Mouse (Mus musculus) forebrain, embryonic 13.5 days (tissue): ENCODE measurements at regions not wholly inside any gene's neighbourhood (a gene's known extent, or its start where the extent isn't known, plus 50 kb on each side); places are given as distances from the start of the nearest gene placed in this dataset.

ENCODE experiments used
- ATAC-seq: fragments of 200-750 bp; cut with Nextera tagmentation; 2 replicates; pipeline ENCODE4 v1.8.0; 2017
- H3K27ac ChIP-seq: fragments of 300-500 bp; sonication (generic); 2 replicates; pipeline ENCODE4 v1.5.1; 2015; ENCODE audit warnings: inconsistent platforms, mild to moderate bottlenecking, moderate library complexity
- H3K27me3 ChIP-seq: fragments of 300-500 bp; sonication (generic); 2 replicates; pipeline ENCODE4 v1.6.1; 2015; ENCODE audit warnings: mild to moderate bottlenecking, inconsistent platforms
- H3K36me3 ChIP-seq: fragments of 300-500 bp; sonication (generic); 2 replicates; pipeline ENCODE4 v1.6.1; 2015; ENCODE audit warnings: mild to moderate bottlenecking, inconsistent platforms; ENCODE audit not compliant: poor library complexity, severe bottlenecking
- H3K4me1 ChIP-seq: fragments of 300-500 bp; sonication (generic); 2 replicates; pipeline ENCODE4 v1.6.1; 2015; ENCODE audit warnings: inconsistent platforms
- H3K4me2 ChIP-seq: fragments of 300-500 bp; sonication (generic); 2 replicates; pipeline ENCODE4 v1.6.1; 2015; ENCODE audit warnings: inconsistent platforms, mild to moderate bottlenecking, moderate library complexity
- H3K4me3 ChIP-seq: fragments of 300-500 bp; sonication (generic); 2 replicates; pipeline ENCODE4 v1.5.1; 2015; ENCODE audit warnings: mild to moderate bottlenecking, inconsistent platforms
- H3K9ac ChIP-seq: fragments of 300-500 bp; sonication (generic); 2 replicates; pipeline ENCODE4 v1.6.1; 2015; ENCODE audit warnings: mild to moderate bottlenecking, inconsistent platforms
- H3K9me3 ChIP-seq: fragments of 300-500 bp; sonication (generic); replicated peaks from 2 replicates; pipeline ENCODE4 v1.6.1; 2016; ENCODE audit warnings: inconsistent platforms
- WGBS: fragments of 180-500 bp; shearing (Covaris S2); methylation state at CpG from one replicate; pipeline ENCODE4 v1.1.7; 2015; 5-methylcytosine and 5-hydroxymethylcytosine counted together

GRCm38 (mm10) chr8:89426969-89427368 is 383.0 kb upstream of the Sall1 start:
- Histone ChIP-seq H3K4me1 (no peaks in the 10 kb centered on the region), H3K36me3 (no peaks in the 10 kb centered on the region), H3K27ac (no peak overlapping the region), H3K9ac (no peak overlapping the region), H3K4me3 (no peak overlapping the region), H3K9me3 (no peaks in the 10 kb centered on the region), H3K27me3 (no peaks in the 10 kb centered on the region), H3K4me2 (no peak overlapping the region)
- no peak for ATAC-seq
- 92% methylated on average over 3 of the region's 3 CpGs for WGBS

GRCm38 (mm10) chr8:89415287-89415686 is 371.3 kb upstream of the Sall1 start:
- Histone ChIP-seq H3K4me2 (no peak overlapping the region), H3K4me1 (peaks cover 8% of the 10 kb centered on the region; the same call in 1 of the 2 replicates), H3K36me3 (no peaks in the 10 kb centered on the region), H3K9me3 (no peaks in the 10 kb centered on the region), H3K27ac (no peak overlapping the region), H3K9ac (no peak overlapping the region), H3K4me3 (no peak overlapping the region), H3K27me3 (no peaks in the 10 kb centered on the region)
- no peak for ATAC-seq
- WGBS = 91% methylated on average over 2 of the region's 2 CpGs

DNA sequence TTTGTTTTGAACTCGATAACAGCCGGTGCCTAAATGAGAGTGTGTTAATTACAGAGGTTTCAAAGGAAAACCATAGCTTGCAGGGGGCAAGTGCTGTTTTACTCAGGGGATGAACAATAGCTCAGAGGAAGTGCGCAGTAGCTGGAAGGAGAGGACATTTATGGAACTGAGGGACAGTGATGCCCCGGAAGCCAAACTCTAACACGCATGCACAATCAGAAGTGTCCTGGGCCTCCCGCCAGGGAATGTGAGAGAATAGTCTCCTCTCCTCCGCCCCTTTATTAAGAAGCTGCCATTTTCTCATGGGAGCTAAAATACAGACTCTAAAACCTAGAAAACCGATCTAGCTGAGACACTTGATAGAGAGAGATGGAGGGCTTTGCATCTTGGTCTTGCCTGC is 368.5 kb upstream of the Sall1 start:
- peaks cover 2% of the 10 kb centered on the region; the same call in 1 of the 2 replicates for H3K27me3 ChIP-seq
- ATAC-seq = no peak
- WGBS = 67% methylated on average over 8 of the region's 8 CpGs

GRCm38 (mm10) chr8:89412046-89412445 is 368.1 kb upstream of the Sall1 start:
- H3K9me3 ChIP-seq = no peaks in the 10 kb centered on the region
- no peaks in the 10 kb centered on the region for H3K36me3 ChIP-seq
- no peak overlapping the region for H3K27ac ChIP-seq
- no peak overlapping the region for H3K4me3 ChIP-seq
- H3K4me1 ChIP-seq = peaks cover 8% of the 10 kb centered on the region; the same call in 1 of the 2 replicates
- ATAC-seq = no peak
- peaks cover 2% of the 10 kb centered on the region; the same call in 1 of the 2 replicates for H3K27me3 ChIP-seq
- H3K9ac ChIP-seq = no peak overlapping the region
- no peak overlapping the region for H3K4me2 ChIP-seq
- WGBS = 37% methylated on average over 7 of the region's 7 CpGs

More for the DNA sequence above, 368.5 kb upstream of the Sall1 start:
- Histone ChIP-seq H3K4me3 (no peak overlapping the region), H3K4me2 (no peak overlapping the region), H3K4me1 (peaks cover 8% of the 10 kb centered on the region; the same call in 1 of the 2 replicates), H3K36me3 (no peaks in the 10 kb centered on the region), H3K9me3 (no peaks in the 10 kb centered on the region), H3K9ac (no peak overlapping the region), H3K27ac (no peak overlapping the region)

DNA sequence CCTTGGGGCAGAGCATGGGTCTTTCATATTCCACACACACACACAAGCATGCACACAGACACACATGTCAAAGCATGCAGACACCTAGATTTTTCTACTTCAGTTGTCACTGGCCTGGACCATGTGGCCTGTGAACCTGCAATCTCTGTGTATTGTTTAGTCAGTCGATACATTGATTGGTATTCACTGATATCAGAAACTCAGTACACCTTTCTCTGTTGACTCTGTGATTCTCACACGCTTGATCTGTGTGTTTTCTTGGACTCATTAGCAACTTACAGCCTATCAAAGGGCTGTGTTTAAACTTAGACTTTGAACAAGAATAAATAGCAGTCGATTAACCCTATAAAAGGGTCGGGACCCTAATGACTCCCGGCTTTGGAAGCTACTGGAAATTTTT is 362.7 kb upstream of the Sall1 start:
- no peak overlapping the region for H3K27ac ChIP-seq
- H3K4me3 ChIP-seq = no peak overlapping the region
- H3K27me3 ChIP-seq = peaks cover 2% of the 10 kb centered on the region; the same call in 1 of the 2 replicates
- ATAC-seq = no peak
- no peak overlapping the region for H3K9ac ChIP-seq
- H3K36me3 ChIP-seq = no peaks in the 10 kb centered on the region
- no peak overlapping the region for H3K4me2 ChIP-seq
- no peaks in the 10 kb centered on the region for H3K4me1 ChIP-seq
- 84% methylated on average over 5 of the region's 5 CpGs for WGBS
- no peaks in the 10 kb centered on the region for H3K9me3 ChIP-seq

GRCm38 (mm10) chr8:89404287-89404686 is 360.3 kb upstream of the Sall1 start:
- Histone ChIP-seq H3K27ac (no peak overlapping the region), H3K36me3 (no peaks in the 10 kb centered on the region), H3K4me1 (no peaks in the 10 kb centered on the region), H3K27me3 (peaks cover 2% of the 10 kb centered on the region; the same call in 1 of the 2 replicates), H3K4me3 (no peak overlapping the region), H3K9ac (no peak overlapping the region), H3K4me2 (no peak overlapping the region), H3K9me3 (no peaks in the 10 kb centered on the region)
- WGBS = 88% methylated on average over 3 of the region's 3 CpGs
- ATAC-seq = no peak

DNA sequence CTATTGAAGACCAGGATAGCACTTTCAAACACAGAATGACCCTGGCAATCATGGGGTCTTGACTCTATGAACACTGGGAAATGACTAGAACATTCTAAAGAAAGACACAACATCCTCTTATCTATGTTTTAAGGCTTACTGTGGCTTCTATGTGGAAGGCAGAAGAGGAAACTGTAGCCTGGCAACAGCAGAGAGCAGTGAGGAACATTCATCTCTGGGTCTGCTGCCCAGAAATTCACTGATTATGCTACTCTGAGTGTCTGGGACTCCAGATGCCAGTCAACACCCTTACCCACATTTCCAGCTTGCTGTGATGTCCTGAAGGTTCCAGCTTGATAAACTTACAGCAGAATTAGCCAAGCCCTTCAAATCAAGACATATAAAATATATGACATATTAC is 352.7 kb upstream of the Sall1 start:
- Histone ChIP-seq H3K36me3 (no peaks in the 10 kb centered on the region), H3K9ac (no peak overlapping the region), H3K9me3 (no peaks in the 10 kb centered on the region), H3K4me1 (no peaks in the 10 kb centered on the region), H3K4me2 (no peak overlapping the region), H3K27me3 (no peaks in the 10 kb centered on the region), H3K27ac (no peak overlapping the region), H3K4me3 (no peak overlapping the region)
- ATAC-seq = no peak

DNA sequence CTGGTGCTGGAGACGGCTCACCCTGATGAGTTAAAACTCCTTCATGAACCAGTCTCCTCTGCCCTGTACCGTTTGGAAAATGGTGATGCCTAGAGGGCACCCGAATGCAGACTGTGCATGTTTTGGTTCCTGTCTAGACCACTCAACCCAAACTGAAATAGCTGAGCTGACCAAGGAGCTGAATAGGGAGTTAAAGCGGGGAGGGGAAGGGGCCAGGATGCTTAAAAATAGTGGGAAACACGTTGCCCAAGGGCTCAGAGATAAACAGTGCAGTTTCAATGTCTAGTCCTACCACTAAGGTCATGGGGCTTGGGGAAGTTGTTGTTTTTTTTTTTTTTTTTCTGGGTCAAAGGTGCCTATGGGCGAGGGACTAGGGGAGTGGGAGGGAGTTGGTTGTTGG is 348.8 kb upstream of the Sall1 start:
- H3K27me3 ChIP-seq = no peaks in the 10 kb centered on the region
- H3K4me1 ChIP-seq = peaks cover 16% of the 10 kb centered on the region
- no peaks in the 10 kb centered on the region for H3K9me3 ChIP-seq
- H3K27ac ChIP-seq = no peak overlapping the region
- no peak overlapping the region for H3K9ac ChIP-seq
- no peak for ATAC-seq
- H3K4me3 ChIP-seq = no peak overlapping the region
- no peaks in the 10 kb centered on the region for H3K36me3 ChIP-seq
- H3K4me2 ChIP-seq = no peak overlapping the region
- 83% methylated on average over 6 of the region's 6 CpGs for WGBS

GRCm38 (mm10) chr8:89388761-89389160 is 344.8 kb upstream of the Sall1 start:
- no peak for ATAC-seq
- no peak overlapping the region for H3K4me2 ChIP-seq
- H3K9me3 ChIP-seq = no peaks in the 10 kb centered on the region
- no peak overlapping the region for H3K4me3 ChIP-seq
- WGBS = 21% methylated on average over 6 of the region's 6 CpGs
- H3K36me3 ChIP-seq = no peaks in the 10 kb centered on the region
- peaks cover 36% of the 10 kb centered on the region for H3K4me1 ChIP-seq
- H3K9ac ChIP-seq = no peak overlapping the region
- no peak overlapping the region for H3K27ac ChIP-seq
- no peaks in the 10 kb centered on the region for H3K27me3 ChIP-seq

DNA sequence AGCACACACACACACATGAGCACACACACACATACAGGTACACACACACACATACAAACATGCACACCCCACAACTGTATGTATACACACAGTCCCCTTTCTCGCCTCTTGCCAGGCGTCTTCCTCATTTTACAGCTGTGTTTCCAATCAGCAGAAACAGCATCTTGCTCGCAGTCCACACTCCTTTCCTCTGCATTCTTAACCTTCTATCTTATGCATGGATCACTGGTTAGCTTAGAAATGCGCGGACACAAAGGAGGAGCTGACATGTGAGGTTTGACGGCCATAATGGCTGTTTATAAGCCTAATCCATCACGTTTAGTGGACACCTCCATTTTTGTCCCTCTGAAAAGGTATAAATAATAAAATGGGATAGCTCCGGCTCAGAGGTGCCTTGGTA is 343.3 kb upstream of the Sall1 start:
- H3K4me2 ChIP-seq = peak overlapping the region; percentile 25; the same call in 1 of the 2 replicates
- H3K9ac ChIP-seq = no peak overlapping the region
- no peak overlapping the region for H3K4me3 ChIP-seq
- no peaks in the 10 kb centered on the region for H3K27me3 ChIP-seq
- no peak for ATAC-seq
- H3K9me3 ChIP-seq = no peaks in the 10 kb centered on the region
- no peaks in the 10 kb centered on the region for H3K36me3 ChIP-seq
- H3K4me1 ChIP-seq = peaks cover 45% of the 10 kb centered on the region
- 16% methylated on average over 8 of the region's 8 CpGs for WGBS
- H3K27ac ChIP-seq = no peak overlapping the region

GRCm38 (mm10) chr8:89385028-89385427 is 341.1 kb upstream of the Sall1 start:
- H3K27ac ChIP-seq = no peak overlapping the region
- no peak overlapping the region for H3K9ac ChIP-seq
- no peaks in the 10 kb centered on the region for H3K9me3 ChIP-seq
- H3K27me3 ChIP-seq = no peaks in the 10 kb centered on the region
- no peak overlapping the region for H3K4me2 ChIP-seq
- H3K4me3 ChIP-seq = no peak overlapping the region
- no peak for ATAC-seq
- H3K4me1 ChIP-seq = peaks cover 50% of the 10 kb centered on the region
- WGBS = 84% methylated on average over 5 of the region's 5 CpGs
- no peaks in the 10 kb centered on the region for H3K36me3 ChIP-seq

GRCm38 (mm10) chr8:89383781-89384180 is 339.8 kb upstream of the Sall1 start:
- Histone ChIP-seq H3K4me3 (no peak overlapping the region), H3K4me2 (no peak overlapping the region), H3K27me3 (no peaks in the 10 kb centered on the region), H3K27ac (no peak overlapping the region), H3K4me1 (peaks cover 44% of the 10 kb centered on the region), H3K9me3 (no peaks in the 10 kb centered on the region), H3K36me3 (no peaks in the 10 kb centered on the region), H3K9ac (no peak overlapping the region)
- WGBS = 55% methylated on average over 5 of the region's 5 CpGs
- ATAC-seq = no peak

- no peaks in the 10 kb centered on the region for H3K9me3 ChIP-seq
- no peaks in the 10 kb centered on the region for H3K27me3 ChIP-seq
- H3K4me3 ChIP-seq = no peak overlapping the region
- no peak overlapping the region for H3K27ac ChIP-seq
- no peaks in the 10 kb centered on the region for H3K36me3 ChIP-seq
- H3K4me1 ChIP-seq = peaks cover 34% of the 10 kb centered on the region
- no peak overlapping the region for H3K9ac ChIP-seq
- WGBS = 53% methylated on average over 9 of the region's 9 CpGs
- no peak overlapping the region for H3K4me2 ChIP-seq
- no peak for ATAC-seq
Observed at GRCm38 (mm10) chr8:89382538-89383380, 338.8 kb upstream of the Sall1 start.
